In the genomic region with DNA sequence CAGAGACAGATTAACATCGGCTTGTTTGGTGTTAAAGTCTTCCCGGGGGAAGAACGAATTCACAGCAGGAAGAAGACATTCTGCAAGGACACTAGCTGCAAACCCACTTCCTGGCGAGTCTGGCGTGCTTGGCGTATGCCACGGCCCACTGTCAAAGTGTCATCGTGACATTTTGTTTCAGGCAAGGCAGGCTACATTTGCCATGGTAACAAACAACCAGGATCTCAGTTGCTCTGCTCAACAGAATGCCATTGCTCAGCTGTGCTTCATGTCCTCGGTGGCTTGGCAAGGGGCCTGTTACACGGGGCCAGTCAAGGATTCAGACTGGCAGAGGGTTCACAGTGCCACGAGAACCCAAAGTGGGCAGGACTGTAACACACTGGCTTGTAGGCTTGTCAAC, we compare ENCODE assay signal across 20 mouse cellular contexts.
DNase-seq lines count a peak whose midpoint lies in the region; ATAC-seq and TF ChIP-seq lines count a peak whose summit lies in the region.
"Had no signal": no experiment of that assay in that cellular context is flagged by ENCODE, and none has a peak within 500 bp of the region (broad histone marks: within the 10 kb centered on the region; RNA-seq: fewer than 3 reads in every experiment).

No protein-coding gene starts in this region.

- H3K9ac ChIP-seq in midbrain, postnatal 0 days (replicated peaks; ENCODE audit: low read length, poor library complexity, severe bottlenecking), result no peak overlapping the region
- no peak overlapping the region for H3K9ac ChIP-seq in midbrain, embryonic 16.5 days (ENCODE audit: low read depth, low read length)
- H3K9ac ChIP-seq: embryonic facial prominence, embryonic 15.5 days; heart, embryonic 15.5 days; liver, embryonic 15.5 days; midbrain, embryonic 15.5 days had no signal

- H3K27me3 ChIP-seq in midbrain, postnatal 0 days (ENCODE audit: insufficient read depth, low read length), result no peaks in the 10 kb centered on the region
- H3K27me3 ChIP-seq in midbrain, embryonic 16.5 days (ENCODE audit: control insufficient read depth, insufficient read depth, low read depth, low read length), result no peaks in the 10 kb centered on the region
- H3K27me3 ChIP-seq in thymus, adult 2 months (ENCODE audit: control insufficient read depth, insufficient read depth, low read length), result no peaks in the 10 kb centered on the region
- H3K27me3 ChIP-seq: embryonic facial prominence, embryonic 15.5 days; heart, embryonic 15.5 days; liver, embryonic 15.5 days; midbrain, embryonic 15.5 days had no signal

- H3K27ac ChIP-seq in gastrocnemius, adult 2 months, result peak overlapping the region; percentile 10; the same call in 1 of the 2 replicates
- H3K27ac ChIP-seq in midbrain, postnatal 0 days (ENCODE audit: low read depth, low read length), result no peak overlapping the region
- H3K27ac ChIP-seq in midbrain, embryonic 16.5 days (ENCODE audit: low read length), result no peak overlapping the region
- H3K27ac ChIP-seq in thymus, adult 2 months (ENCODE audit: control insufficient read depth, insufficient read depth, low read length), result no peak overlapping the region
- H3K27ac ChIP-seq: embryonic facial prominence, embryonic 15.5 days; forebrain, embryonic 10.5 days; liver, embryonic 15.5 days; midbrain, embryonic 15.5 days had no signal

- H3K9me3 ChIP-seq in midbrain, postnatal 0 days (ENCODE audit: low read length), result no peaks in the 10 kb centered on the region
- H3K9me3 ChIP-seq in midbrain, embryonic 16.5 days (replicated peaks; ENCODE audit: control insufficient read depth, low read length, poor library complexity, severe bottlenecking), result no peaks in the 10 kb centered on the region
- H3K9me3 ChIP-seq: embryonic facial prominence, embryonic 15.5 days; forebrain, embryonic 10.5 days; heart, embryonic 15.5 days; liver, embryonic 15.5 days; megakaryocyte, embryonic 14.5 days; midbrain, embryonic 15.5 days had no signal

- no peak for TF ChIP-seq POLR2A in thymus, adult 2 months (IDR thresholded peaks at IDR 0.05; ENCODE audit: control insufficient read depth, extremely low read depth, insufficient read depth, low read length, poor library complexity)

- no peak for TF ChIP-seq CTCF in gastrocnemius, adult 2 months (IDR thresholded peaks at IDR 0.05)
- TF ChIP-seq CTCF in midbrain, postnatal 0 days (IDR thresholded peaks at IDR 0.05), result no peak
- TF ChIP-seq CTCF in thymus, adult 2 months (IDR thresholded peaks at IDR 0.05; ENCODE audit: borderline replicate concordance, control insufficient read depth, extremely low read depth, insufficient read depth, low read length, poor library complexity), result no peak

- peak; percentile 38 for DNase-seq in gastrocnemius, adult 2 months
- no peak for DNase-seq in gastrocnemius, adult 8-10 months (ENCODE audit: low spot score in 2 of 2)
- peak; percentile 13 for DNase-seq in midbrain, postnatal 0 days (ENCODE audit: low spot score)
- peak; percentile 47 to 48 for DNase-seq in layer of hippocampus, postnatal 36 days
- DNase-seq in urinary bladder, postnatal 25 days (ENCODE audit: low spot score), result no peak
- no peak for DNase-seq in thymus, adult 2 months
- DNase-seq: adrenal gland, adult 8-10 months; B cell, adult 2 months; cerebellum, adult 8-10 months; heart, adult 2 months; kidney, adult 9 months had no signal

- WGBS in midbrain, postnatal 0 days, result 85% methylated on average over 11 of the region's 11 CpGs
- 88% methylated on average over 11 of the region's 11 CpGs for WGBS in midbrain, embryonic 16.5 days
- 66% methylated on average over 11 of the region's 11 CpGs for WGBS in thymus, adult 2 months

- no peaks in the 10 kb centered on the region for H3K36me3 ChIP-seq in midbrain, postnatal 0 days (ENCODE audit: insufficient read depth, low read length)
- H3K36me3 ChIP-seq in midbrain, embryonic 16.5 days (ENCODE audit: control insufficient read depth, insufficient read depth, low read length), result no peaks in the 10 kb centered on the region
- H3K36me3 ChIP-seq in thymus, adult 2 months (ENCODE audit: control insufficient read depth, insufficient read depth, low read length), result no peaks in the 10 kb centered on the region
- H3K36me3 ChIP-seq: embryonic facial prominence, embryonic 15.5 days; forebrain, embryonic 10.5 days; heart, embryonic 15.5 days; liver, embryonic 15.5 days; midbrain, embryonic 15.5 days had no signal

- ATAC-seq in midbrain, postnatal 0 days (ENCODE audit: low FRiP score), result no peak
- ATAC-seq in midbrain, embryonic 16.5 days, result no peak
- ATAC-seq: inflammation-experienced regulatory T-cells, adult 6 months; lung, postnatal 0 days; midbrain, embryonic 15.5 days had no signal

- no peak overlapping the region for H3K4me2 ChIP-seq in midbrain, postnatal 0 days (ENCODE audit: low read depth, low read length, poor library complexity, severe bottlenecking)
- H3K4me2 ChIP-seq in midbrain, embryonic 16.5 days (ENCODE audit: low read length), result no peak overlapping the region
- H3K4me2 ChIP-seq: embryonic facial prominence, embryonic 15.5 days; heart, embryonic 15.5 days; liver, embryonic 15.5 days; midbrain, embryonic 15.5 days had no signal

- intact Hi-C loops in gastrocnemius, adult 2 months (cut with DNase I), result no loop called here

- no peaks in the 10 kb centered on the region for H3K4me1 ChIP-seq in midbrain, postnatal 0 days (ENCODE audit: insufficient read depth, low read length)
- no peaks in the 10 kb centered on the region for H3K4me1 ChIP-seq in midbrain, embryonic 16.5 days (ENCODE audit: control insufficient read depth, insufficient read depth, low read length)
- no peaks in the 10 kb centered on the region for H3K4me1 ChIP-seq in thymus, adult 2 months (replicated peaks; ENCODE audit: control insufficient read depth, insufficient read depth, low read length)
- H3K4me1 ChIP-seq: forebrain, embryonic 10.5 days; liver, embryonic 15.5 days; midbrain, embryonic 15.5 days had no signal

- no peak overlapping the region for H3K4me3 ChIP-seq in gastrocnemius, adult 2 months
- no peak overlapping the region for H3K4me3 ChIP-seq in midbrain, postnatal 0 days (ENCODE audit: low read depth, low read length)
- no peak overlapping the region for H3K4me3 ChIP-seq in midbrain, embryonic 16.5 days (ENCODE audit: low read depth, low read length)
- H3K4me3 ChIP-seq in thymus, adult 2 months (ENCODE audit: control insufficient read depth, insufficient read depth, low read length), result no peak overlapping the region
- H3K4me3 ChIP-seq: embryonic facial prominence, embryonic 15.5 days; forebrain, embryonic 10.5 days; heart, adult 2 months; heart, embryonic 15.5 days; liver, embryonic 15.5 days; megakaryocyte, embryonic 14.5 days; midbrain, embryonic 15.5 days had no signal

Comparison
In these comparisons a context has a peak if more than half of its experiments do, and no peak if none do; other contexts are left out.
1. DNase-seq: peak in gastrocnemius, adult 2 months (single experiment), midbrain, postnatal 0 days (single experiment) and layer of hippocampus, postnatal 36 days (2 of 2); none in gastrocnemius, adult 8-10 months (0 of 2), urinary bladder, postnatal 25 days (single experiment) and thymus, adult 2 months (single experiment).